Mouse (Mus musculus) spleen, adult 2 months (tissue): ENCODE measurements around the gene Slc30a1.

Experiments
- CTCF ChIP-seq: fragments of 200-500 bp; IDR thresholded peaks from 2 replicates; pipeline ENCODE4 v1.5.1; 2011; ENCODE audit warnings: mild to moderate bottlenecking, inconsistent platforms; ENCODE audit not compliant: insufficient read depth, insufficient read length, insufficient replicate concordance; ENCODE audit errors: extremely low read depth
- POLR2A ChIP-seq: fragments of 200-500 bp; IDR thresholded peaks from 2 replicates; pipeline ENCODE4 v1.6.1; 2011; ENCODE audit warnings: low read depth, low read length, inconsistent platforms

DNA sequence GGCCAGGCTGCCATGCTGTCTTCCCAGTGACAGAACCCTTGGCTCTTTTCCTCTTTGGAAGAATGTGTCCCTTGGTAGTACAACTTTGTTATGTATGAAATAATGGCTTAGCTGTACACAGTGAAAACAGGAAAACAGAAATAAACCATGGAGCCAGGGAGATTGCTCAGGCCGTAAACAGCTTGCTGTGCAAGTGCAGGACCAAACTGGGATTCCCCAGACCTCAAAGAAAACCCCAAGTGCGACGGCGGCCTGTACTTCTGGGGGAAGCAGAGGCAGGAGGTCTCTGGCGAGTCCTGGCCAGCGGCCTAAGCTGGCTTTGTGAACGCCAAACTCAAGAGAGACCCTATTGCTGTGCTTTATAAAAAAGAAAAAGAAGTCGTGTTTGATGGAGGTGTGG lies 42.0 kb downstream of the Slc30a1 start:
- TF ChIP-seq CTCF = no peak
- TF ChIP-seq POLR2A = no peak
